Mouse (Mus musculus) brain, embryonic 14.5 days (tissue): ENCODE results near the gene Sdc1. TPM values are rescaled to one million over a fixed set of nuclear protein-coding genes. Genes with fewer than 3 reads are reported as not detected.

Source experiments
- DNase-seq: peaks from one replicate; pipeline ENCODE4 v3.0.0-alpha.2; 2011; ENCODE audit warnings: low read depth
- CTCF ChIP-seq: fragments of 200-500 bp; IDR thresholded peaks from 2 replicates; pipeline ENCODE4 v1.5.1; 2012; ENCODE audit warnings: inconsistent platforms, mild to moderate bottlenecking, moderate library complexity, borderline replicate concordance; ENCODE audit not compliant: insufficient read depth, insufficient read length; ENCODE audit errors: extremely low read depth
- POLR2A ChIP-seq: fragments of 200-500 bp; IDR thresholded peaks from 2 replicates; pipeline ENCODE4 v1.6.1; 2012; ENCODE audit warnings: mild to moderate bottlenecking, inconsistent platforms, borderline replicate concordance; ENCODE audit not compliant: poor library complexity, insufficient read depth, insufficient read length, severe bottlenecking; ENCODE audit errors: extremely low read depth
- polyA plus RNA-seq: library from polyadenylated mRNA; depleted of rRNA; stranded (reverse); fragments of >200 nt; gene quantifications from 2 replicates; pipeline ENCODE4 v1.2.3, GENCODE M21; 2012; rRNA removed

Sdc1 gene
- 34.5 and 35.6 TPM in 2 replicates for polyA plus RNA-seq

DNA sequence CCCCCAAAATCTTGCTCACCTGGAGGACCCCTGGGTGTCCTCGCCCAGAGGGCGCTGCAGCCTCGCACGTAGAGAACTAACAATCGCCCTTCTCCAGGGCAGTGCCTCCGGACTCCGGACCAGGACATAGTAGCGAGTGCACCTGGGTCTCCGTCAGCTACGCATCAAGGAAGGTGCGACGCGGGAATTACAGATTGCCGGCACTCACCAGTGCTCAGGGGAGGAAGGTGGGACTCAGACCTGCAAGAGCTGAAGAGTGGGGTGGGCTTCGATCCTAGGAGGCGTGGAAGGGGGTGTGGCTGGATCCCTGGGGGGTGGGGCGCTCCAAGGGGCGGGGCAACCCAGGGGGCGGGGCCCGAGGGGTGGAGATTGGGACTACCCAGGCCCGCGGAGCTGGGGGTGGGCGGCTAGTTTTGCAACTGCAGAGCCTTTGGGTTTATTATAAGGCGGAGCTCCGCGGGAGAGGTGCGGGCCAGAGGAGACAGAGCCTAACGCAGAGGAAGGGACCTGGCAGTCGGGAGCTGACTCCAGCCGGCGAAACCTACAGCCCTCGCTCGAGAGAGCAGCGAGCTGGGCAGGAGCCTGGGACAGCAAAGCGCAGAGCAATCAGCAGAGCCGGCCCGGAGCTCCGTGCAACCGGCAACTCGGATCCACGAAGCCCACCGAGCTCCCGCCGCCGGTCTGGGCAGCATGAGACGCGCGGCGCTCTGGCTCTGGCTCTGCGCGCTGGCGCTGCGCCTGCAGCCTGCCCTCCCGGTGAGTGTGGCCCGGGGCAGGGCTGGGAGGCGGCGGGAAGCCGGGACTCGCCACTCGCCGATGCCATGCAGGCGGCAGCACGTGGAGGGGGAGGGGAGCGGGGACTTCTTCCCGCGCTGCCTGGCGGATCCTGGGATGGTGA is at the start of gene Sdc1:
Gene Sdc1, plus strand, starts transcription at position 378 of the 898 bp plus-strand sequence.
- peak; percentile 38; the same call in 1 of the 2 replicates for TF ChIP-seq POLR2A
- TF ChIP-seq CTCF: no peak
- DNase-seq: peak; percentile 92

- DNase-seq: no peak
- peak; percentile 14; the same call in 1 of the 2 replicates for TF ChIP-seq CTCF
- no peak for TF ChIP-seq POLR2A
Measured at GRCm38 (mm10) chr12:8726890-8727289, 44.2 kb upstream of the Sdc1 start.

- TF ChIP-seq POLR2A (no peak), CTCF (no peak)
Measured at GRCm38 (mm10) chr12:8728739-8729138, 42.4 kb upstream of the Sdc1 start.

GRCm38 (mm10) chr12:8753654-8754053 is 17.5 kb upstream of the Sdc1 start:
- no peak for DNase-seq
- TF ChIP-seq CTCF (no peak), POLR2A (no peak)

More at GRCm38 (mm10) chr12:8728739-8729138, 42.4 kb upstream of the Sdc1 start:
- DNase-seq: peak; percentile 18

GRCm38 (mm10) chr12:8754116-8754515 is 17.0 kb upstream of the Sdc1 start:
- TF ChIP-seq CTCF: no peak
- DNase-seq: no peak

DNA sequence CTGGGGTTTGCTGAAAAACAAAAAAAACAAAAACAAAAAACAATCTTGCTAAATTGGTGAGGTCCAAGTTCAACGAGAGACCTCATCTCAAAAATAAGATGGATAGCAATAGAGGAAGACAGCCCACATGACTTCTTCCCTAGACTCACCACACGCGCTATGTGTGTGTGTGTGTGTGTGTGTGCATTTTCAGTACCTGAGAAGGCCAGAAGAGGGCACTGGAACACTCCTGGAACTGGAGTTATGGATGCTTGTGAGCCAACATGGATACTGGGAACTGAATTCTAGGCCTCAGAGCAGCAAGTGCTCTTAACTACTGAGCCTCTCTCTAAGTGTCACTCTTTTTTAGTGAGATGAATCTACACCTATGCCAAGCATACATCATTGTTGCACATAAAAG is 13.1 kb upstream of the Sdc1 start:
- TF ChIP-seq CTCF: no peak
- no peak for TF ChIP-seq POLR2A
- no peak for DNase-seq

DNA sequence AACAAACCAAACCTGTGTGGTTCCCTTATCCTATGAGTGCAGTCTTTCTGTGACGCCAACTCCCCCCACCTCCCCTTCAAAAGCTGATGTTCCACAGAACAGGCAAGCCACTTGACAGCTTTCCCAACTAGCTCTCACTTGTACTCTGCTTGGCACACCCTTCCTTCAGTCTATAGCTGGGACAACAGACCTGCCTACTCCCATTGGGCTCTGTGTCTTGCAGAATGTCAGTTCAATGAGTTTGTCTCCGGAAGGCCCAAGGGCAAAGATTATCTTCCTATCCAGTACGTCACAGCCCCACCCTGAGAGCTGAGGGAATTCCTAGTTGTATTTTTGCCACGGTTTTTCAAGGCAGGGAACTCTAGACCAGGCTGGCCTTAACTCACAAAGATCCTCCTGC is 12.0 kb upstream of the Sdc1 start:
- TF ChIP-seq POLR2A (no peak), CTCF (no peak)

GRCm38 (mm10) chr12:8759779-8760178 is 11.3 kb upstream of the Sdc1 start:
- no peak for DNase-seq
- TF ChIP-seq POLR2A (no peak), CTCF (no peak)

More for the DNA sequence above, 12.0 kb upstream of the Sdc1 start:
- DNase-seq: no peak

DNA sequence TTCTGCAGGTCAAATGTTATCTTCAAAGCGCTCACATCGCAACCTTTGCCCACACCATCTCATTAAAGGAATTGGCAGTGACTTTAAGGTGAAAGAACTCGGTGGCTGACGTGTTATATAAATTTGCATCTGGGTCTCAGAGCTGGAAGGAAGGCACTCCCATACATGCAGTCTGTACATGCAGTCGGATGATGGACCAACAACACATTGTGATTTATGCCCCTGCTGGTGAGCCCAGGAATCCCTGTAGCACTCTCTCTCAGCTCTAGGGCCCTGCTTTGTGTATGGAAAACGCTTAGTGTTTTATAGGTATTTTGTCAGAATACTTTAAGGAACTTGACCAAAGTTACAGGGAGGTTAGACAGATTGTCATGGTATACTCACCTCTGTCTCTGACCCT is 10.6 kb upstream of the Sdc1 start:
- TF ChIP-seq POLR2A (no peak), CTCF (no peak)

DNA sequence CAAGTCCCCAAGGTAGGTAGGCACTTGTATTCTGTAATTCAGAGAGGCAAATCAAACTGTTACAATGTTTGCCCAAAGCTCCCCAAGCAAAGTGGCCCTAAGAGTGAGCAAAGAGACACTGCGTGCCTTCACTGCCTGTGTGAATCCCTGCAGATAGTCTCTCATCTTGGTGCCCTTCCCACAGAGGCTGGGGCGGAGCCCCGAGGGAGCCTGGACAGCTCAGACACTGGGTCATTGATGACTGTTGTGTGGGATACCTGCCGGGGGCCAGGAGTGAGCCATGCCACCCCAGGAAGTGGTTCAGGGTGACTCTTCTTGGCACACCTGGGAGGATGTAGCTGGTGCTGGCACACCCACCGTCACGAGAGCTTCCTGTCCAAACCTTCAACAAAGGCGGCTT is 10.1 kb upstream of the Sdc1 start:
- TF ChIP-seq CTCF (no peak), POLR2A (no peak)
- DNase-seq: no peak

More for the DNA sequence above, 10.6 kb upstream of the Sdc1 start:
- no peak for DNase-seq

DNA sequence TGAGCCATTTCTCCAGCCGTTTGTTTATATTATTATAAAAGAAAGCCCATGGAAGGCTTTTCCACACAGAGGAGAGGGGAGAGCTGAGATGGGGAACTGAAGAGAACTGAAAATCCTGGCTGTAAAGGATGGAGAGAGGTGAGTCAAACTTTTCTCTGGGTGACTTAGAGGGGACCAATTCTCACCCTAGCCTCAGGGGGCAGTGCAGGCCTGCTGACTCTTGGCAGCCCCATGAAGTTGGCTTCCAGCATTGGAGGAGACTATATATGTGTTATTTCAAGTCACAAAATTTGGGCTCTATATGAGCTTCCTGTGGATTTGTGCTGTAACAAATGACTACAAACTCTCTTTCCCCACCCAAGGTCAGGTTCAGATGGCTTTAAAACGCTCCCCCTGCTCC is 8.5 kb upstream of the Sdc1 start:
- DNase-seq: no peak
- no peak for TF ChIP-seq POLR2A
- peak; percentile 37; the same call in 1 of the 2 replicates for TF ChIP-seq CTCF

GRCm38 (mm10) chr12:8764221-8764930 is 6.7 kb upstream of the Sdc1 start:
- no peak for DNase-seq

More at GRCm38 (mm10) chr12:8764221-8764930, 6.7 kb upstream of the Sdc1 start:
- TF ChIP-seq POLR2A (no peak), CTCF (no peak)
